Mouse (Mus musculus): Measurements from ENCODE around the gene Olfr417. TPM values are rescaled to one million over a fixed set of nuclear protein-coding genes. Genes with fewer than 3 reads are reported as not detected.

The Olfr417 gene
- polyA plus RNA-seq (2012; rRNA removed): not detected in 2 replicates

GRCm38 (mm10) chr1:174364882-174365451, at the start of gene Olfr417:
Olfr417 (plus strand) TSS chr1:174365122.

GRCm38 (mm10) chr1:174330218-174330617, 34.7 kb upstream of the Olfr417 start, which contains the start of gene Mptx1:
Mptx1 (plus strand) TSS chr1:174330518.

GRCm38 (mm10) chr1:174390746-174391145, 25.8 kb downstream of the Olfr417 start, which contains the start of gene Olfr248:
Olfr248 (plus strand) TSS chr1:174391046.

GRCm38 (mm10) chr1:174423764-174424163, 58.8 kb downstream of the Olfr417 start, which contains the start of gene Olfr414:
Olfr414 (plus strand) TSS chr1:174424064.

Other genes with a start within 250 kb of the Olfr417 start
- not detected in 2 replicates for gene Olfr231, start 244.0 kb upstream of the Olfr417 start, polyA plus RNA-seq (2012; rRNA removed)
- gene Olfr424, start 233.6 kb upstream of the Olfr417 start, polyA plus RNA-seq (2012; rRNA removed): not detected in 2 replicates
- not detected in 2 replicates for gene Olfr420, start 209.5 kb upstream of the Olfr417 start, polyA plus RNA-seq (2012; rRNA removed)
- not detected in 2 replicates for gene Spta1, start 192.3 kb upstream of the Olfr417 start, polyA plus RNA-seq (2012; rRNA removed)
- not detected in 2 replicates for gene Olfr419, start 113.1 kb upstream of the Olfr417 start, polyA plus RNA-seq (2012; rRNA removed)
- gene Mptx1, start 34.6 kb upstream of the Olfr417 start, polyA plus RNA-seq (2012; rRNA removed): not detected in 2 replicates
- gene Olfr248, start 25.9 kb downstream of the Olfr417 start, polyA plus RNA-seq (2012; rRNA removed): not detected in 2 replicates
- not detected in 2 replicates for gene Olfr414, start 58.9 kb downstream of the Olfr417 start, polyA plus RNA-seq (2012; rRNA removed)
- gene Olfr220, start 77.0 kb downstream of the Olfr417 start, polyA plus RNA-seq (2012; rRNA removed): not detected in 2 replicates
- 0.08 and 0.09 TPM in 2 replicates for gene Fmn2, start 136.7 kb downstream of the Olfr417 start, polyA plus RNA-seq (2012; rRNA removed)